Mouse (Mus musculus) MEL (cell line): ENCODE measurements around the gene Manba.

Experiments
- CTCF ChIP-seq, 3 experiments: IDR thresholded peaks in 2 of 3; conservative IDR thresholded peaks in 1 of 3; 2 replicates each; pipeline ENCODE4 v1.5.1; 2011 to 2012; ENCODE audit warnings: low read length in 3 of 3, low read depth in 2 of 3, mild to moderate bottlenecking in 2 of 3, improper control_type of control experiment in 1 of 3, inconsistent platforms in 1 of 3, mixed read lengths in 1 of 3, moderate library complexity in 1 of 3; ENCODE audit not compliant: control insufficient read depth in 1 of 3, insufficient read depth in 1 of 3, poor library complexity in 1 of 3, severe bottlenecking in 1 of 3
- GATA1 ChIP-seq: IDR thresholded peaks from 2 replicates; pipeline ENCODE4 v1.6.1; 2011; ENCODE audit warnings: low read depth, low read length, improper control_type of control experiment
- MAFK ChIP-seq: IDR thresholded peaks from 2 replicates; pipeline ENCODE4 v1.6.1; 2011; ENCODE audit warnings: low read depth, mild to moderate bottlenecking, low read length, improper control_type of control experiment, borderline replicate concordance
- POLR2A ChIP-seq, 2 experiments: IDR thresholded peaks; 2 replicates each; pipeline ENCODE4 v1.6.1; 2011 to 2012; ENCODE audit warnings: low read length in 2 of 2, mild to moderate bottlenecking in 2 of 2, control low read depth in 1 of 2, improper control_type of control experiment in 1 of 2, low read depth in 1 of 2, moderate library complexity in 1 of 2; ENCODE audit not compliant: control insufficient read depth in 1 of 2, insufficient read depth in 1 of 2, poor library complexity in 1 of 2
- POLR2AphosphoS5 ChIP-seq: IDR thresholded peaks from 2 replicates; pipeline ENCODE4 v1.6.1; 2012; ENCODE audit warnings: low read depth, borderline replicate concordance, mild to moderate bottlenecking, inconsistent platforms, low read length, moderate library complexity, mixed read lengths
- TAL1 ChIP-seq: IDR thresholded peaks from 2 replicates; pipeline ENCODE4 v1.6.1; 2012; ENCODE audit warnings: mild to moderate bottlenecking, inconsistent platforms, low read length, moderate library complexity, mixed read lengths
- USF1 ChIP-seq: IDR thresholded peaks from 2 replicates; pipeline ENCODE4 v1.6.1; 2014; ENCODE audit warnings: low read depth, mild to moderate bottlenecking, inconsistent platforms, low read length, improper control_type of control experiment, moderate library complexity

DNA sequence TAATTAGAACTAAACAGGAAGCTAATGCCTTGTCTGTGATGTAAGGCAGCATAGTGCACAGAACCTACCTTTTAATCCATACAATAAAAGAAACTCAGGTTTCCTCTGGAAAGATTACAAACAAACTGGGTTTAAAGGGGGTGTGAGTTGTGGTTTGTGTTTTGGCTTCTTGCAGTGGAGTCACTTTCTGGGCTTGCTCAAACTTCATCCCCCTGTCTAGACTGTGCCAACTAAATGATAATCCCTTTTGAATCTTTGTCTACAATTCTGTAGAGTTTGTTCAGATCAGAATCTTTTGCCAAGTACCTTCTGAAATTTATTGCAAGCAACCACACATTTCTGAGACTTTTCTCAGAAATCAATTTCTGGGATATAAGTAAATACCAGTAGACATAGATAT is 40.5 kb upstream of the Manba start:
- TF ChIP-seq POLR2A (IDR thresholded peaks at IDR 0.05; ENCODE audit: control insufficient read depth in 1 of 2, insufficient read depth in 1 of 2, low read depth in 1 of 2, low read length in 2 of 2, poor library complexity in 1 of 2), result no peak
- no peak for TF ChIP-seq CTCF (IDR thresholded peaks at IDR 0.05 in 2 of 3, conservative IDR thresholded peaks at IDR 0.05 in 1 of 3; ENCODE audit: control insufficient read depth in 1 of 3, insufficient read depth in 1 of 3, low read depth in 2 of 3, low read length in 3 of 3, poor library complexity in 1 of 3, severe bottlenecking in 1 of 3)
- no peak for TF ChIP-seq POLR2AphosphoS5
- no peak for TF ChIP-seq MAFK
- no peak for TF ChIP-seq GATA1
- TF ChIP-seq USF1, result no peak
- no peak for TF ChIP-seq TAL1
